Mouse (Mus musculus) ovary, adult 18-20 months (tissue): ENCODE data around the gene Klhl6.

Experiments used
- DNase-seq: peaks from one replicate; pipeline ENCODE4 v3.0.0; 2022; ENCODE audit warnings: low spot score, mixed read lengths

The Klhl6 gene

DNA sequence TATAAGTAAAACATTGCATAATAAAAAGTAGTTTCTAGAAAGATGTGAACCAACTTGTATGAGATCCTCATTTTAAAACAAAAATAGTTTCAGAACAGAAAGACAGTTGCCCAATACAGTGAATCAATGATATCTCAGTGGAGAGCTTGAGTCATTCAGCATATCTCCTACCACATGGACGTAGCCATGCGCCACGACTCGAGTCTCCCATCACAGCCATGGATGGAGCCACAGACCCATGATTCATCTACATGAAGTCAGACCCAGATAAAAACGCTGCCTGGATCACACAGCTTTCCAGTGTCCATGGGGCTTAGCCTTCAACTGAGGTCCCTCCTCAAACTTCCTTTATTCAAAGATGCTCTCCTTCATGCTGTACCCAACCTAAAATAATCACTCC, 13.3 kb downstream of the Klhl6 start:
- no peak for DNase-seq

- DNase-seq: no peak
Measured at GRCm38 (mm10) chr16:19968666-19969065, 14.2 kb downstream of the Klhl6 start.

- DNase-seq: no peak
Measured at GRCm38 (mm10) chr16:19967897-19968392, 14.9 kb downstream of the Klhl6 start.

DNA sequence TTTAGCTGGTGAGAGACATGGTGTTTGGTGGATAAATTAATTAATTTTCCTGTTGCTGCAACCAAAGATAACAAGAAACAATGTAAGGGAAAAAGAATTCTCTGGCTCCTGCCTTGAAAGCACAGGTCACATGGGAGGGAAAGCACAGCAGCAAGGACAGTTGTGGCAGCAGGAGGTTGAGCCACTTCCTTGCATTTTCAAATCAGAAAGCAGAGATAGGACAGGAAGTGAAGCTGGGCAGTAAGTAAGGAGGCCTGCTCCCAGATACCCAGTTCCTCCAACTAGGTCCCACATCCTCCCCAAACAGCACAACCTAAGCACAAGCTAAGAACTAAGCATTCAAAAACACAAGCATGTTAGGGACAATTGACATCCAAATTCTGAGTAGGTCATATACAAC, 15.9 kb downstream of the Klhl6 start:
- DNase-seq: no peak

GRCm38 (mm10) chr16:19966437-19966836, 16.4 kb downstream of the Klhl6 start:
- no peak for DNase-seq

DNA sequence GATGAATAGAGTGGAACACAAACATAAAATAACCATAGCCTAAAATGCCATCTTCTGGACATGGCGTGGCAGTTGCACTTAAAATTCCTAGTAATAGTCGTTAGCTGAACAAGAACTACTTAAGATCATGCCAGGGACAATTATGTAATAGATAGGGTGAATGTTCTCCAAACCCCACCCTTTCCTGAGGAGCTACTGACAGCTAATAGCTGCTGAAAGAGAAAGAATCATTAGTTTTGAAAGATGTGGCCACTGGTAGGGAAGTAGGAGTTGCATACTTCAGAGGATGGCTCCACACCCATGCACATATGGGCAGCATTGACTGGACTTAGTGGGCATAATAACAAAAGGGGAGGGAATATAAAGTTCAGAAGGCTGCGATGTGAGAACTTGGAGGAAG, 19.9 kb downstream of the Klhl6 start:
- DNase-seq: no peak

DNA sequence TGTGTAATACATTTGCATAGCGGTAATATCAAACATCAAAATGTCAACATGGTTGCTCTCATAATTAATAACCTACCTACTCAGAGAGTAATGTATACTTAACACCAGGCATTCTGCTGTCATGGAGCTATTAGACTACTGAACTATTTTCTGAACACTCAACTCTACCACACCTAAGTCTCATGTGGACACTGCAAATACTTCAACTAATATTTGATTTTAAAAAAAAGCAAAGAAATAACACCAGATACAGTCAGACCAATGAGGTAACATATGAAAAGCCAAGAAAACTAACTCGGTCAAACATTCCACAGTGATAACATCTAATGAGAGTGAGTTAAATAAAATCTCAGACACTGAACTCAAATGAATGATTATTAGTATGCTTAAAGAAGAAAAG, 21.8 kb downstream of the Klhl6 start:
- DNase-seq: no peak

DNA sequence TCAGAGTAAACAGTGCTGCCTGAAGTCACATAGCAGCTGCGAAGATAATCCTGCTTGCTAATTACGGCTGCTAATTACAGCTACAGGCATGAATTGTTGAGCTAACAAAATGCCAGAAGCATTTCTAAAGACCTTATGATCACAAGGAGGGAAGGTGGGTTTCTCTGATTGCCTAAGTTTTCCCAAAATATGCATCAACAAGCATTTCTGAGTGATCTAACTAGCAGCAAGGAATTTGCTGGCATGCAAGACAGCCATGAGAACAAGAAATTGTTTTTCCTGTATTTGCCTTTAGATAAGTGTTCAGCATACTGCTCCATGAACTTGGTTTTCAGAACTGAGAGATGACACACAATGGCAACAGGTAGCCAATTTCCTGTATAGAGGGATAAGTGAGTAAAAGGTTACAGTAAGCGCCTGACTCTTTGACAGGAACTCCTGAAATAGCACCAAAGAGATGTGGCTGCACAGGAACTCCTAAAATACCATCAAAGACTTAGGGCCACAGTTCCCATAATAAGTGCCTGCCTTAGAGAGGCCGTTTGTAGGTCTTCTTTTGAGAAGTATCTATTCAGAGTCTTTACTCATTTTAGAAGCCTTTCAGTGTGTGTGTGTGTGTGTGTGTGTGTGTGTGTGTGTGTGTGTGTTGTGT, 22.3 kb downstream of the Klhl6 start:
- DNase-seq: no peak

DNA sequence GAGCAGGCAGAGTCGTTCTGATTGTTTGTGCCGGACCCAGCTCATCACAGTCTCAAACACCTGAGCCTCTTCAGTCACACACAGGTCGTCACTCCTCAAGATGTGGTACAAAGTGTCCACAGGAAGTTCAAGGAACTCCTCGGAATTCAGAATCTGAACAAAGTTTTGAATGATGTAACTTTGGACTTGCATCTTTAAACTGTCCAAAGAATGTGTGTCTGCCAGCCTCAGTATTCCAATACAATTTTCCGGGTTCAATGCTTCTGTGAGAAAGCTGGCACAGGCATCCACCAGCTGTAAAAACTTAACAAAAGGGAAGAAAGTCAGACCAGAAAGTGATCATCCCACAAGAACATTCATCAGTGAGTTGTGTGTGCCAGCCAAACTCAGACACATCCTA, 25.8 kb downstream of the Klhl6 start:
- DNase-seq: no peak

GRCm38 (mm10) chr16:19947336-19947735, 35.5 kb downstream of the Klhl6 start:
- no peak for DNase-seq

DNA sequence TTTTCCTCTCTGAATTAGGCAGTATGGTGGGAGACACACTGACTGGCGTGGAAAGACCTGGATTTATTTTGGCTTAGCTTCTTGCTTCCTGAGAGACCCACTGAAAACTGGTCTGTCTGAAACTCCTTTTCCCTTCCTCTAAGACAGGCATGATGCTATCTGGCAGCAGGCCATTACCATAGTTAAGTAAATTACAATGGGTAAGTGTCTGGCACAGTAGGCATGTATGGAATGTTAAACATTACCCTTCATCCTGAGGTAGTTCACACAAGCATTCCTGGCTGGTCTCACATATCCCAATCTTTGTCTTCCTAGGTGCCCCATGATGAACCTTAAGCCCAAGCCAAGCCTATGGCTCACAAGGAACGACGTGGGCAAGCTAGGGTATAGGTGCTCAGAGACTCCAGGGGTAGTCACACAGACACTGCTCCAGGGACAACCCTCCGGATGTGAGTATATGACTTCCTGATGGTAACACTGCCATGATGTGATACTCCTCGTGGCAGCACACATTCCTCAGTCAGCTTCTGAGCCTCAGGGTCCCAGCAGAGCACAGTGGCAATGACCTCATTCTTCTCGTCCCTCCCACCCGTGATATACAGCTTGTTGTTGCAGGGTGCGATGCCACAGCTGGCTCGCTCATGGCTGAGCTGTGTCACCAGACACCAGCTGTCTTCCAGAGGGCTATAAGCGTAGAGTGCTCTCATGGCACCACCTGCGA, 36.1 kb downstream of the Klhl6 start:
- no peak for DNase-seq

GRCm38 (mm10) chr16:19920823-19921222, 62.0 kb downstream of the Klhl6 start:
- DNase-seq: no peak

DNA sequence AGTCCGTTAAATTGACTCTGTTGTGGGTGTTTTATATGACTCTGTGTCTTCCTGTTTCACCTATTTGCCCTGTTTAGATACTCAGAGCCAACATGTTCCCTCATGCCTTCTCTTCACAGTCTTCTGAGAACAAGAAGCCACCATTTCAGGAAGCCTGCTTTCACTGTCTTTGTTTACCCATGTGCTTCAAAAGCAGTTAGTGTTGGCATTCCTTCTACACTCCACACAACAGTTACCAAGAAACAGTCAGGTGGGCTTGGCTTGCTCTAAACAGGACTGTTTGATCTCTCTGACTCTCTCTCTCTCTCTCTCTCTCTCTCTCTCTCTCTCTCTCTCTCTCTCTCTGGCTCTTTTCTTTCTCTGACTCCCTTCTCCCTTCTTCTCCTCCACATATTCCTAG, 64.6 kb downstream of the Klhl6 start:
- DNase-seq: no peak

DNA sequence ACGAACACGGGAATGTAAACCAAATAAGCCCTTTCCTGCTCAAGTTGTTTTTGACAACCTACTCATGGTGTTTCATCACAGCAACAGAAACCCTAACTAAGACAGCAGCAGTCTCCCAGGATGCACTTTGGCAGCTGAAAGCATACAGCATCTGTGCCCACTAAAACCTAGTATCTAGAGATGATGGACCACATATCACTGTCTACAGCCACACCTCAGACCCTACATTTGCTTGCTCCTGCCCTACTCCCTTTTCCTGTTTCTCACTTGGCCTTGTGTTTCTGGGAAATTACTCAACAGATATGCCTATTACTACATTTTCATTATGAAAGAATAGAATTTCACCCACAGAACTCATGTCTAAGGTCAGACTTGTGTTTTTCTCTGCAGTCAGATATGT, 70.3 kb downstream of the Klhl6 start:
- DNase-seq: no peak

DNA sequence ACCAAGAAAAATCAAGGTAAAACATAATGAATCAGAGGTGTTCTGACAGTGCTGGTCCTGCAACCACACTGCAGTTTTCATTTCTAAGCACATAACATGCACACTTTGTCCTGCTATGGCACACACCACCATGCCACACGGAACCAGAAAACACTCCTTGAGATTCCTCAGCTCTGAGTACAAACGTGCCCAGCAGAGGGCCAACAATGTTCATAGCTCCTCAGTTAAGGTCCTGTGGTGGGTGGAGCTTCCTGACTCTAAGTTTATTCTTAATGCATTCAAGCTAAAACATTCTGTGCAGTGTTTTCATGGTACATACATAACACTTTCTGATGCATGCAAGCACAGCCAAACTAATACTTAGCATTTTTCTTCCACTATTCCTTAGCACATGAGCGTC, 74.5 kb downstream of the Klhl6 start:
- no peak for DNase-seq

DNA sequence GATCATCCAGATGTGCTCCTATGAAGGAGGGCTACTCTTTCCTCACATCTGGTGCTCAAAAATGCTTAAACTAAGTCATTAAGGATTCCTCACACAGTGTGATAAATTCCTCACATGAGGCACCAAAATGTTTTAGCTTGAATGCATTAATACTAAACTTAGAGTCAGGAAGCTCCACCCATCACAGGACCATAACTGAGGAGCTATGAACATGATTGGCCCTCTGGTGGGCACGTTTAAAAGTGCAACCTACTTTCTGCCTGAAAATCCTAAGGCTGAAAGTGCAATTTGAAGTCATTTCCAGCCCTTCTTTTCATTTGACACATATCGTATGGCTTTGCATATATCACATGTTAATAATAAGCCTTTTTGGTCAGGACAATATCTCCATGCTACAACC, 75.7 kb downstream of the Klhl6 start:
- no peak for DNase-seq

DNA sequence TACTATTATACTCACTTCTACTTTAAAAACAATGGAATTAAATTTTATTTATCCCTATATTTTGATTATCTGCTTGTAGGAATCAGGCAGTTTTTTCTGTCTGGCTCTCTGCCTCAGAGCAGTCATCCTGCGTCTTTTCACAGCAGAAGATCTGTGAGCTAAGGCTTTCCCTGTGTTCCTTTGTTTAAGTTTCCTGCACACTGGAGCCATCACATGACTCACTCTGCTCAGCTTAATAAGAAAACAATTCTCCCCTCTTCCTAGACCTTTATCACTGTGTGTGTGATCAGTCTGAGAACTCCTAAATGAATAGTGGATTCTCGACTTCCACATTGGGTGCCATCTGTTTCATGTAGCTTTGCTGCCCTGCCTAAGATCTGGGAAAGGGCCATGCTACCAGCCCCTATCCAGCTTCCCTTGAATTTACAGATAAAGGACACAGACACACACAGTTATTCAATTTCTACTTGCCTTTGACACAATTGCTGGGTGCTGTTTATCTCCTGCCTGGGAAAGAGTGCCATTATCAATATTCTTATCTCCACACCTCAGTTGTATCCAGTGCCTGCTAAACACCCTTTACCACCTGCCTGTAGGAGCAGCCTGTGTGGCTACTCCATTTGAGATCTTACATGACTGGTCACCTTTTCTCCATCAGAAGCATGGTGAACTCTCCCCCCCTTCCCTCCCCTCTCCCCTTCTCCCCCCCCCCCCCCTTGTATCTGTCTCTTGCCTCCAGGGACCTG, 77.9 kb downstream of the Klhl6 start:
- DNase-seq: no peak

DNA sequence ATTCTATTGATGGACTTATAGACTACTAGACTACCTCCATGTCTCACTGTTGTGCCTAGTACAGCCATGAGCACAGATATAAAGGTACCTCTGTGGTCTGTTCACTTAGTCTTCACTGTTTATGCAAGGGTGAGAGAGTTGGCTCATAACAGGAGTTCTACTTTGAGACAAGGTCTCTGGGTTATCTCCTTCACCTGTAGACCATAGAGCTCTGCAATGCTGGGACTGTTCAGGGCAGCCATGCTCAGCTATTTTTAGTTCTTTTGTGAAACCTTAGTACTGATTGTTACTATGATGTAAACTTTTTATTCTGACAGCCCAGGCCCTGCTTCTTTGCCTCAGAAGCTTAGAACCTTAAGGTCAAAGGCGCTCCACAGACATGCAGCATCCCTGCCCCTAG, 79.0 kb downstream of the Klhl6 start:
- no peak for DNase-seq
